Mouse (Mus musculus) midbrain, embryonic 11.5 days (tissue): Measurements from ENCODE around the gene Xcr1. TPM values are rescaled to one million over a fixed set of nuclear protein-coding genes. Genes with fewer than 3 reads are reported as not detected.

Experiments used
- ATAC-seq: fragments of 200-750 bp; cut with Nextera tagmentation; 2 replicates; pipeline ENCODE4 v1.8.0; 2017; ENCODE audit warnings: moderate TSS enrichment, moderate library complexity; ENCODE audit not compliant: low FRiP score
- DNase-seq: peaks from one replicate; pipeline ENCODE4 v3.0.0; 2015; ENCODE audit warnings: low spot score; ENCODE audit errors: missing footprints
- H3K27ac ChIP-seq: fragments of 300-500 bp; sonication (generic); 2 replicates; pipeline ENCODE4 v1.5.1; 2014; ENCODE audit warnings: low read depth, low read length
- H3K27me3 ChIP-seq: fragments of 300-500 bp; sonication (generic); 2 replicates; pipeline ENCODE4 v1.6.1; 2014; ENCODE audit warnings: mild to moderate bottlenecking, low read length, moderate library complexity, mixed read lengths; ENCODE audit not compliant: control insufficient read depth, insufficient read depth
- H3K36me3 ChIP-seq: fragments of 300-500 bp; sonication (generic); 2 replicates; pipeline ENCODE4 v1.6.1; 2014; ENCODE audit warnings: mild to moderate bottlenecking, low read length, moderate library complexity, mixed read lengths; ENCODE audit not compliant: control insufficient read depth, insufficient read depth
- H3K4me1 ChIP-seq: fragments of 300-500 bp; sonication (generic); 2 replicates; pipeline ENCODE4 v1.6.1; 2014; ENCODE audit warnings: low read length; ENCODE audit not compliant: control insufficient read depth, insufficient read depth
- H3K4me2 ChIP-seq: fragments of 300-500 bp; sonication (generic); 2 replicates; pipeline ENCODE4 v1.6.1; 2014; ENCODE audit warnings: mild to moderate bottlenecking, moderate library complexity
- H3K4me3 ChIP-seq: fragments of 300-500 bp; sonication (generic); 2 replicates; pipeline ENCODE4 v1.5.1; 2014; ENCODE audit warnings: low read depth, low read length
- H3K9ac ChIP-seq: fragments of 300-500 bp; sonication (generic); 2 replicates; pipeline ENCODE4 v1.6.1; 2014; ENCODE audit warnings: low read length
- H3K9me3 ChIP-seq: fragments of 300-500 bp; sonication (generic); 2 replicates; pipeline ENCODE4 v1.6.1; 2016; ENCODE audit warnings: low read length; ENCODE audit not compliant: control insufficient read depth
- WGBS: fragments of 180-500 bp; shearing (Covaris S2); extraction: QIAGEN DNeasy Blood & Tissue Kit; methylation state at CpG from one replicate; pipeline ENCODE4 v1.1.7; 2014; 5-methylcytosine and 5-hydroxymethylcytosine counted together
- polyA plus RNA-seq: library from polyadenylated mRNA; unstranded; fragments of >200 nt; fragmentation: Nextera tagmentation; extraction: Ambion mirVana; gene quantifications from 2 replicates; pipeline ENCODE4 v1.2.1, GENCODE M21; 2014

Gene Xcr1
- polyA plus RNA-seq, result not detected in 2 replicates

- Histone ChIP-seq H3K4me1 (no peaks in the 10 kb centered on the region), H3K4me2 (no peak within 1 kb of the TSS), H3K27me3 (no peaks in the 10 kb centered on the region), H3K4me3 (no peak within 1 kb of the TSS), H3K36me3 (no peaks in the 10 kb centered on the region), H3K9ac (no peak within 1 kb of the TSS), H3K9me3 (no peaks in the 10 kb centered on the region), H3K27ac (no peak within 1 kb of the TSS)
- WGBS, result 90% methylated on average over 9 of the region's 9 CpGs
- no peak for DNase-seq
- no peak for ATAC-seq
Observed at GRCm38 (mm10) chr9:123861929-123862328, at the start of gene Xcr1. Xcr1 (minus strand) TSS chr9:123862029.

- H3K4me2 ChIP-seq, result no peak overlapping the region
- H3K4me3 ChIP-seq, result no peak overlapping the region
- no peaks in the 10 kb centered on the region for H3K36me3 ChIP-seq
- WGBS, result 75% methylated on average over 4 of the region's 4 CpGs
- no peaks in the 10 kb centered on the region for H3K4me1 ChIP-seq
- H3K9ac ChIP-seq, result no peak overlapping the region
- no peak for ATAC-seq
- no peak overlapping the region for H3K27ac ChIP-seq
- DNase-seq, result no peak
- no peaks in the 10 kb centered on the region for H3K27me3 ChIP-seq
- no peaks in the 10 kb centered on the region for H3K9me3 ChIP-seq
Observed at GRCm38 (mm10) chr9:123872049-123872448, 10.2 kb upstream of the Xcr1 start.

GRCm38 (mm10) chr9:123869167-123869784 lies 7.4 kb upstream of the Xcr1 start:
- WGBS, result 64% methylated on average over 4 of the region's 6 CpGs
- H3K4me2 ChIP-seq, result no peak overlapping the region
- H3K27ac ChIP-seq, result no peak overlapping the region
- DNase-seq (no peak), ATAC-seq (no peak)
- H3K27me3 ChIP-seq, result no peaks in the 10 kb centered on the region
- no peak overlapping the region for H3K4me3 ChIP-seq
- no peak overlapping the region for H3K9ac ChIP-seq
- no peaks in the 10 kb centered on the region for H3K36me3 ChIP-seq
- no peaks in the 10 kb centered on the region for H3K4me1 ChIP-seq
- no peaks in the 10 kb centered on the region for H3K9me3 ChIP-seq

GRCm38 (mm10) chr9:123863641-123864040 lies 1.8 kb upstream of the Xcr1 start:
- DNase-seq (no peak), ATAC-seq (no peak)
- H3K9me3 ChIP-seq, result no peaks in the 10 kb centered on the region
- H3K9ac ChIP-seq, result no peak overlapping the region
- H3K4me1 ChIP-seq, result no peaks in the 10 kb centered on the region
- WGBS, result 85% methylated on average over 1 of the region's 1 CpGs
- H3K27ac ChIP-seq, result no peak overlapping the region
- no peak overlapping the region for H3K4me2 ChIP-seq
- no peak overlapping the region for H3K4me3 ChIP-seq
- no peaks in the 10 kb centered on the region for H3K36me3 ChIP-seq
- no peaks in the 10 kb centered on the region for H3K27me3 ChIP-seq

GRCm38 (mm10) chr9:123862895-123863616 lies 1.2 kb upstream of the Xcr1 start:
- H3K4me2 ChIP-seq, result no peak overlapping the region
- DNase-seq (no peak), ATAC-seq (no peak)
- no peak overlapping the region for H3K9ac ChIP-seq
- H3K36me3 ChIP-seq, result no peaks in the 10 kb centered on the region
- H3K4me1 ChIP-seq, result no peaks in the 10 kb centered on the region
- no peak overlapping the region for H3K27ac ChIP-seq
- H3K27me3 ChIP-seq, result no peaks in the 10 kb centered on the region
- no peak overlapping the region for H3K4me3 ChIP-seq
- 83% methylated on average over 1 of the region's 1 CpGs for WGBS
- no peaks in the 10 kb centered on the region for H3K9me3 ChIP-seq

GRCm38 (mm10) chr9:123856836-123857235 lies 5.0 kb downstream of the Xcr1 start:
- Histone ChIP-seq H3K4me2 (no peak overlapping the region), H3K4me3 (no peak overlapping the region), H3K4me1 (peaks cover 3% of the 10 kb centered on the region; the same call in 1 of the 2 replicates), H3K27ac (no peak overlapping the region), H3K27me3 (no peaks in the 10 kb centered on the region), H3K9me3 (no peaks in the 10 kb centered on the region), H3K36me3 (no peaks in the 10 kb centered on the region), H3K9ac (no peak overlapping the region)
- DNase-seq (no peak), ATAC-seq (no peak)
- 89% methylated on average over 2 of the region's 2 CpGs for WGBS

GRCm38 (mm10) chr9:123852449-123853390 lies 9.1 kb downstream of the Xcr1 start:
- 71% methylated on average over 5 of the region's 5 CpGs for WGBS
- Histone ChIP-seq H3K27ac (no peak overlapping the region), H3K4me3 (peak overlapping the region; percentile 21; the same call in 1 of the 2 replicates), H3K27me3 (no peaks in the 10 kb centered on the region), H3K9ac (peak overlapping the region; percentile 36), H3K9me3 (no peaks in the 10 kb centered on the region), H3K4me2 (peak overlapping the region; percentile 39), H3K36me3 (no peaks in the 10 kb centered on the region), H3K4me1 (peaks cover 12% of the 10 kb centered on the region)
- DNase-seq, result no peak
- peak; percentile 23 for ATAC-seq

GRCm38 (mm10) chr9:123851713-123852448 lies 9.9 kb downstream of the Xcr1 start, which contains the start of gene Fyco1:
Fyco1 (minus strand) TSS chr9:123851899.
- peak within 1 kb of the TSS; percentile 72 for H3K4me3 ChIP-seq
- peak; percentile 96 for DNase-seq
- peaks cover 12% of the 10 kb centered on the region for H3K4me1 ChIP-seq
- no peaks in the 10 kb centered on the region for H3K27me3 ChIP-seq
- peak within 1 kb of the TSS; percentile 79 for H3K9ac ChIP-seq
- no peaks in the 10 kb centered on the region for H3K36me3 ChIP-seq
- WGBS, result under 1% methylated on average over 46 of the region's 47 CpGs
- H3K27ac ChIP-seq, result peak within 1 kb of the TSS; percentile 67; the same call in 1 of the 2 replicates
- peak within 1 kb of the TSS; percentile 86 for H3K4me2 ChIP-seq
- peak; percentile 97 for ATAC-seq
- no peaks in the 10 kb centered on the region for H3K9me3 ChIP-seq
